Mouse (Mus musculus) yolk sac, embryonic 10.5 days (tissue): ENCODE results near the gene Mmachc.
"Not testable (repeated sequence)": the region's sequence is repeated elsewhere in the genome, so short reads cannot be mapped to it uniquely, and the experiment has no call there.

Source experiments
- DNase-seq: peaks from one replicate; pipeline ENCODE4 v3.0.0-alpha.2; 2017; ENCODE audit warnings: low spot score

Mmachc gene

DNA sequence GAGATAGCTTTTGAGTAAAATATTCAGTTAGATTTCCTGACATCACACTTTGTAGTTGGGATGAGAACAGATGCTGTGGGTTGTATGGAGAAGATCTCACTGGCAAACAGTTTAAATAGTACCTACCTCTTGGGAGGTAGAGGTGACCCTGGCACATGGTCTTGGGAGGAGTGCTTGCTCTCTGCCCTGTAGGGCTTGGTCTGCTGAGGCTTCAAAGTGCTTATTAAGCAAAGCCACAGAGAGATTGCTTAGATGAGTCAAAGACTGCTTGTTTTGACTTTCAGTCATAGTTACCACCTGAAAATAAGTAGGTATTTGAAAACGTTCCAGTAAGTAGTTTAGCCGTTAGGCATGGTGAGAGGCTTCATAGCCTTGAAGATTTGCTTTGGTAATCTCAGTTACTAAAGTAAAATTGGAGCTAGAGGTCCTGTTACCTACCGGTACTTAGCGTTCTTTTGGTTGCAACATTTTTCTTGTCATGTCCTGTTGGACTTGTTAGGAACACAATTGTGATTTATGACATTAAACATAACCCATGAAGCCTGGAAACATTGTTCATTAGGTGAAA is 18.8 kb downstream of the Mmachc start:
- DNase-seq, result no peak

DNA sequence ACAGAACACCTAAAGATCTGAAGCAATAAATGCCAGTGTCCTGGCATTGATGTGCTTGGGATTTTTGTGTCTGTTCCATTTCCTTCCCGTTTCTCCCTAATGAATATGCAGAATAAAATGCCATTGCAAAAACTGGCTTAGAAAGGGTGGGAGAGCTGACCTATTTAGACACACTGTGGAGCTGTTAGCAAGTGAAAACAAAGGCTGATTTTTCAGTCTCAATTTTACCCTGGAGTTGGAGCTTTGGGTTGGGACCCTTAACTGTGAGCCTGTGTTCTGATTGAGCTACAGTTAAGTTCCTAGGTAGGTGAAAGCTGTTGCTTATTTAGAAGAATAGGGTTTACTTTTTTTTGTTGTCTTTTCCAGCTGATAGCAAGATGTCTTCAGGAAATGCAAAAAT is 21.2 kb downstream of the Mmachc start:
- no peak for DNase-seq

DNA sequence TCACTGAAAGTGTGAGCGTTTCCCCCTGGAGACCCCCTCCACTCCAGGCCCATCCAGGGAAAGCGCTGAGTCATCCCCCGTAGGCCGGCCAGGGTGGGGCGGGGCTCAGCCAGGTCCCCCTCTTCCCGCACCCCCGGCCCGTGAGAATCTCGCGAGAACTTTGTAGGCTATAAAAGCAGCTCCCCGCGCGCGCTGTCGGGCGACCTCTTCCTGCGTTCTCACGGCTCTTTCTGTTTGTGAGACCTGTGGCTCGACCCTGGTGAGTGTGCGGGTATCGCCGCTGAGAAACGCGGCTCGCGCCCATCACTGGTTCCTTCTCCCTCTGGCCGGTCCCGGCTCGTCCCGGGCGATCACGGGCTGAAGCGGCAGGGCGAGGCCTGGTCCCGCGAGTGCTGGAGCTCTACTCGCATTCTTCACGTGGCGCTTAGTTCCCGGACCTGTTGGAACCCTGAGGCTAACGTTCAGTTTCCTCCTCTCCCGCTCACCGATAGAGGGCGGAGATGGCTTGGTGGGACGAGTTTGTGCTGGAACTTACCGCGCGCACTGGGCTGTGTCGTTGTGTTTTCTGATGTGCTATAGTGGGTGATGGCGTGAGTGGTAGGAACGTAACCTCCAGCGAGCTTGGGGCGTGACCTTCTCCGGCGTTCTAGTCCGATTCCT is 22.7 kb downstream of the Mmachc start, which contains the start of gene Prdx1:
Prdx1 (plus strand) TSS at position 143 of the 660 bp plus-strand sequence.
- DNase-seq, result peak; percentile 96

DNA sequence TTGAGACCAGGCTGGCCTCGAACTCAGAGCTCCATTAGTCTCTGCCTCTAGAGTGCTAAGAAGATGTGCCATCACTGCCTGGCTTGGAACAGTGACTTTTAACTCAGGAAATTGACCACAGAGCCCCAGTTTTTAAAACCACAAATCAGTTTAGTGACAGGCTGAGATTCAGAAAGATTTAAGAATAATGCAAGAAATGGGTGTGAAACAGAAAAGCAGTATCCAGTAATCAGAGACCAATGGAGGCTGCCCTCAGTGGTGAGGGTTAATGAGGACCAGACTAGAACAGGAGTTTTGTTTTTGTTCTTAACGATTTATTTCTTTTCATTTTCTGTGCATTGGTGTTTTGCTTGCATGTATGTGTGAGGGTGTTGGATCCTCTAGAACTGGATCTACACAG is 23.5 kb downstream of the Mmachc start:
- DNase-seq, result no peak

DNA sequence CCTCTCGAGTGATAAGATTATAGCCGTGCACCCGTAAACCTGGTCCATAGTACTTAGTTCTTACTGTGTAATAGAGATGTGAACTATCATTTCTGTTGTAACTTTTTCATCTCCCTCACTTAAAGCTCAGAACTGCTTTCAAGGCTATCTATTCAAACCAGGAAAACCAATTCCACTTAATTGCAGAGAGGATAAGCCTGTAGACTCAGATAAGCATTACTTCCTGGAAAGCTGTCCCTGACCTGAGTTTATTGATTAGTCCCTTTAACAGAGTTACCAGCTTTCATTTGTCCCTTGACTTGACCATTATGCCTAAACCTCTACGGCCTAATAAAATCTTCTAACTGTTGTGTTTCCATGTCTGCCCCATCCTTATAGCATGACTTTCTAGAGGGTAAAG is 24.2 kb downstream of the Mmachc start:
- DNase-seq, result no peak

DNA sequence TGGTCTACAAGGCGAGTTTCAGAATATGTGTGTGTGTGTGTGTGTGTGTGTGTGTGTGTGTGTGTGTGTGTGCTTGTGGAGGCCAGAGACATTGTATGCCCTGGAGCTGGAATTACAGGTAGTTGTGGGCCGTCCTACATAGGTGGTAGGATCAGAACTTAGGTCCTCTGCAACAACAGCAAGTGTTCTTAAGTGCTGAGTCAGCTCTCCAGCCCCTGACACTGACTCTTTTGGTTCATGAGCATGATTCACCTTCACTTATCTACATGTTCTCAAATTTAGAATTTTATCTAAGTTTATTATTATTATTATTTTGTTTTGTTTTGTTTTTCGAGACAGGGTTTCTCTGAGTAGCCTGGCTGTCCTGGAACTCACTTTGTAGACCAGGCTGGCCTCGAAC is 27.7 kb downstream of the Mmachc start:
- DNase-seq, result not testable (repeated sequence)

DNA sequence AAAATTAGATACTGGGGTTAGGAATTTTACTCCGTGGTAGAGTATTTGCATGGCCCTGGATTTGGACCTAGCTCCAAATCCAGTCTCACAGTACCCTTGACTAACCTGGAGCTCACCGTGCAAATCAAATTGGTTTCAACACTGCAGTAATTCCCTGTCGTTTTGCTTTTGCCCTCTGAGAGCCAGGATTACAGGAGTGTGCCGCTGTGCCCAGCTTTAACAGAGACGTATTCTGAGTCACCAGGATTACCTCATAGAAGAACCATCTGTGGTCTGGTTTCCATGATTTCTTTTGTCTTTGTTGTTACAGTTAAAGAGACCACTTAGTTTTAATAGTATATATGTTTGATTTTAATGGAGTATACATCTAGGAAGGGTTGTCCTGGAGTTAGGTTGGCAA is 29.1 kb downstream of the Mmachc start:
- no peak for DNase-seq

DNA sequence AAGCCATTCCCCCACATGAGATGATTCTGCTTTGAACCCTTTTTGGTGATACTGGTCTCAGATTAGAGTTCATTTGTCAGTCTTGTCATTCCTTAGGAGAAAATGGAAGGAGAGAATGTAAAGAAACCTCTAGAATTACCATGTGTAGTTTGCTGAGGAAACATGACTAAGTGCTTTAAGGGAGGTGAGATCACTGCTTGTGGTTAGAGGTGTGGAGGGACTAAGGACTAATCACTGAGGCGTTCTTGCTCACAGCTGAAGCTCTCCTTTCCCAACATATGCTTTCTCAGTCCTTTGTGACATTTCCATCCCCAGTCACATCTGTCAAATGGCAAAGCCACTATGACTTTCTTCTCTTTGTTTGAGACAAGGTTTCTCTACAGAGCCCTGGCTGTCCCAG is 30.4 kb downstream of the Mmachc start:
- no peak for DNase-seq

DNA sequence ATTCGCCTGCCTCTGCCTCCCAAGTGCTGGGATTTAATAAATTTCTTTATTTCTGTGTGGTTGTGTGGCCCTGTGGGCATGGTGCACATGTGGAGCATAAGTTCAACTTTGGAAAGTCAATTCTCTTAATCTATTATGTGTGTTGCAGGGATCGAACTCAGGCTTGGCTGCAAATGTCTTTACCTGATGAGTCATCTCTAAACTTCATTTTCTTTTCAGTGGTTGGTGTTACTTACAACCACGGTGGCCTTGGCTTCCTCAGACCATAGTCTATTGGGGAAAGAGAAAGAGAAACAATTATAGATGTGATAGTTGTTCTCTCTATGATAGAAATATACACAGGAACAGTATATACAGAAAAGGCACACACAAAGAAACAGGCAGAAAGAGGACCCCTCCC is 32.2 kb downstream of the Mmachc start:
- no peak for DNase-seq

DNA sequence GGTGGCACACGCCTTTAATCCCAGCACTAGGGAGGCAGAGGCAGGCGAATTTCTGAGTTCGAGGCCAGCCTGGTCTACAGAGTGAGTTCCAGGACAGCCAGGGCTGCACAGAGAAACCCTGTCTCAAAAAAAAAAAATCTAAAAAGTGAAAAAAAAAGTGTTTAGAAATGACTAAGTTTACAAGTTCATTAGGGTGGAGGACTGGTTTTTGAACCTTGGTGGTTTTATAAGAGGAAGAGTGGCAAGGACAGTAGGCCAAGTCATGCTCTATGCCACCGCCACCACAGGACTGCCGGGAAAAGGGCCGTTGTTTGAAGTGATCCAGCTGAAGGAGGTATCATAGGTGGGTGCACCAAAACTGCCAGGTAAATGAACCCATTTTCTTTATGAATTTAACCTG is 33.4 kb downstream of the Mmachc start:
- not testable (repeated sequence) for DNase-seq

DNA sequence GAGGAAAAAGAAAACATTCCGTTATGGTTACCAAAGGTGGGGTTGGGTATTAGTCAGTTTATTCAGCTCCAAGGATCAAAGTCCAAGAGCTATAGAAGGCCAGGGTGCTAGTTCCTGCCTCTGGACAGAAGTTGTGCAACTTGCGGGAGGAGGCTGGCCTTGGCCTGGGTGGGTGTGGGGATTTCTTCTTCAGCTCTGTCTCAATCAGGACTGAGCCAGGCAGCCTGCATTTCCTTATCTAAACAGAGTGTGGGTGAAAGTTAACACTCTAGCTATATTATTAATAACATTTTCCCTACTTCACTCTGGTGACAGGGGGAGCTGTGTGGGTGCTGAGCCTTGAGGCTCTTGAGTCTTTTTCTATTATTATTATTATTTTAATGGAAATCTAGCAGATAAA is 35.4 kb downstream of the Mmachc start:
- peak; percentile 90 for DNase-seq

DNA sequence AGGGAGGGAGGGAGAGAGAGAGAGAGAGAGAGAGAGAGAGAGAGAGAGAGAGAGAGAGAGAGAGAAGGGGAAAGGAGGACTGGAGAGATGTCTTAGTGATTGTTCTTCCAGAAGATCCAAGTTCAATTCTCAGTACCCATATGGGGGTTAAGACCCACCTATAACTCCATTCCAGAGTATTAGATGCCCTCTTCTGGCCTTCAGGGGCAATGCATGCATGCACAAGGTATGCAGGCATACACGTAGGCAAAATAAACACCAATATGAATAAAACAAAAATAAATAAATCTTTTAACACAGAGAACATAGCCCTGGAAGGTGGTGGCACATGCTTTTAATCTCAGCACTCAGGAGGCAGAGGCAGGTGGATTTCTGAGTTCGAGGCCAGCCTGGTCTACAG is 38.9 kb downstream of the Mmachc start:
- no peak for DNase-seq

DNA sequence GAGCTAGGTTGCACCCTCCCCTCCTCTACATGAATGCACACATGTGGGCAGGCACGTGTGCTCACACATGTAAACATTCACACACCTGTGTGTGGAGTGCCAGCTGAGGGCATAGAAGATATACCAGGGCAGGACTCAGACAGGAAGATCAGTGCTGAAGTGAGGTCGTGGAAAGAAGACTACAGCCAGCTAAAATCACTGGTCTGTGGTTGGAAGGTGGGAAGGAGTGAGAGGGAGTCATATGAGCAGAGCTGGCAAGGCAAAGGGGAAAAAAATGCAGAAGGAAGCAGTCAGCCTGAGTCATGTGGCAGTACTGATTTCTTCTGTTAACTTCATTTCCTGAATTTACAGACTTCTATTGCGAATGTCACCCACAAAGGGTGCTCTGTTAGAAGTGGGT is 40.1 kb downstream of the Mmachc start:
- no peak for DNase-seq

DNA sequence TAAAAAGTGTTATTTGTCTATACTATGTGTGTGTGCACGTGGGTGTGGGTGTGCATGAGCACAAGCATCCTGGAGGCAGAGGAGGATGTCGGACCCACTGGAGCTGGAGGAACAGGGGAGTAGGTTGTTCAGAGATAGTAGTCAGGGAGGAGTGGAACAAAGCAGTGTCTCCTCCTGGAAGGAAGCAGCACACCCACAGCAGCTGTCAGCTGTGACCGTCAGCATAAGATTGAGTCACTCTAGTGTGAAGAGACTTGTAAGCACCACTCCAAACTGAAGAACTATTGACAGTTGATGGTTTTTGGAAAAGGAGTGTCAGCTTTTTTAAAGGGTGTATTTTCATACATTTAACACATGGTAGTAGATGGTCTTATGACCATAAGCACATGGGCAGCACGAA is 41.6 kb downstream of the Mmachc start:
- DNase-seq, result no peak

DNA sequence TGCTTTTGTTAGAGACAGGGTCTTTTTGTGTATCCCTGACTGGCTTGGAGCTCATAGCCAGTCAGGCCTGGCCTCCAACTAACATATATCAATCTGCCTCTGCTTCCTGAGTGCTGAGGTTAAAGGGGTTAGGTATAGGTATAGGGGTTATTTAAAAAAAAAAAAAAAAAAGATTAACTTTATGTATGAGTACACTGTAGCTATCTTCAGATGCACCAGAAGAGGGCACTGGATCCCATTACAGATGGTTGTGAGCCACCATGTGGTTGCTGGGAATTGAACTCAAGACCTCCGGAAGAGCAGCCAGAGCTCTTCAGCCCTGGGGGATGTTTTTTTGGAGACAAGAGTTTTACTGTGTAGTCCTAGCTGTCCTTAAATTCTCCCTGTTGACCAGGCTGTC is 46.2 kb downstream of the Mmachc start:
- no peak for DNase-seq

DNA sequence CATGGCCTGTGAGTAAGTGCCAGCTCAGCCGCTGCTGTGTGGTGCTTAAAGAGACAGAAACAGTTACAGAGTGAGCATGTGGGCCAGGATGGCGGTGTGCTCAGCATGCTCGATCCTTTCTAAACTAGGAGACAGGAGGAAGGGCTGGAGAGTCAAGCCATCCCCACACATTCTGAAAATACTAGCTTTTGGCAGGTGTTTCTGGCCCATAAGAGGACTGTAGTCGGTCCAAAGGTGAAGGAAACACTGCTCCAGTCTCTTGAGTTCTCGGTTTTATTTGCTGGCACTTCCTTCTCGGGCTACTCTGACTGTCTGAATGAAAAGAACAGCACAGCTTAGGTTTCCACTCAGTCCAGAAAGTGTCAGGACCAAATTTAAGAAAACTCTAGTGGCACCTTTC is 47.4 kb downstream of the Mmachc start:
- no peak for DNase-seq

DNA sequence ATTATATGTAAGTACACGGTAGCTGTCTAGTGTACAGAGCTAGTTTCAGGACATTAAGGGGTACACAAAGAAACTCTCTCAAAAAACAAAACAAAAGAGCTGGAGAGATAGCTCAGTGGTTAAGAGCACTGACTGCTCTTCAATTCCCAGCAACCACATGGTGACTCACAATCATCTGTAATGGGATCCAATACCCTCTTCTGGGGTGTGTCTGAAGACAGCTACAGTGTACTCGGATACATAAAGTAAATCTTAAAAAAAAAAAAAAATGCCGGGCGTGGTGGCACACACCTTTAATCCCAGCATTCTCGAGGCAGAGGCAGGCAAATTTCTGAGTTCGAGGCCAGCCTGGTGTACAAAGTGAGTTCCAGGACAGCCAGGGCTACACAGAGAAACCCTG is 48.3 kb downstream of the Mmachc start:
- DNase-seq, result not testable (repeated sequence)

DNA sequence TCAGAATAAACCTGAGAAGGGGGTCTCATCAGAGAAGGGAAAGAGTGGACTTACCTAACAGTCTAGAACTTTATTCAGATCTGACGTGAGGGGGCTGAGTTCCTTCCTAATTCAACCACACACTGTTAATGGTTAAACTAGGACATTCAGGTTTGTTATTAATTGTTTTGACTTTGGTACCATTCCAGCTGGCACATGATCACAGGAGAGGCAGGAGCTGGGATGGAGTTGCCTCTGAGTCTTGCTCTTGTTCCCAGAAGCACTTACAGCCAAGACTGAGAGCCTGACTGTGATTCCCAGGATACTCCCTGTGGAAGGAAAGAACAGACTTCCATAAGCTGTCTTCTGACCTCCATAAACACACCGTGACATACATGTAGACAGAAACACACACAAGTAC is 48.7 kb downstream of the Mmachc start:
- no peak for DNase-seq

DNA sequence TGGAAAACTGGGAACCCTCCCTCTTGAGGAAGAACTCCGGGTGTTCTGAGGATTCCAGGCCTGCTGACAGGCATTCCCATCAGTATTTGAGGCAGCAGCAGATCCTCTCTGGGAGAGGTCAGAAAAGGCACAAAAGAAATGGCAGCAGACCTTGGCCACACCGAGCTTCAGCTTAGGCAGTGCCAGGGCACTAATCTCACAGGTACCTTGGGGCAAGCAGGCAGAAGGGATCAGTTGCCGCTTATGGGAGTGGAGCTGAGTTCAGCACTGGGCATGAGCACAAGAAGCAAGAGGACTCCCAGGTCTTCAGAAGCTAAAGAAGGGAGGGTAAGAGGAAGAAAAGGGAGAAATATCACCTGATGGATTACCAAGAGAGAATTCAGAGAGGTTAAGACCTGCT is 50.2 kb downstream of the Mmachc start:
- no peak for DNase-seq

DNA sequence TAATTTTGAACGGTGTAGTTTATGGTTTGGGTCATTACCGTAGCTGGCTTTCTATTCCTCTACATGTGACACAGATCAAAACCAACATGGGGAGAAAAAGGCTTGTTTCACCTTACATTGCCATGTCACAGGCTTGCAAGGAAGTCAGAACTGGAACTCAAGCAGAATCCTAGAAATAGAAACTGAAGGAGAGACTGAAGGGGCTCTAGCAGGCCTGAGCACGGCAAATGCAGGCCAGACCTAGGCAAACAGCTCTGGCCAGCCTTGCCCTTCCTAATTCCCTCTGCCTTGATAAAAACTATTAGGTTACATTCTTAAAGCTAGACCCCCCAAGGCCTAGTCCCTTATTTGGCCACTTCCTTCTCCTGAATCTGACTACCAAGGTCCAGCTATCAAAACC is 52.5 kb downstream of the Mmachc start:
- no peak for DNase-seq

DNA sequence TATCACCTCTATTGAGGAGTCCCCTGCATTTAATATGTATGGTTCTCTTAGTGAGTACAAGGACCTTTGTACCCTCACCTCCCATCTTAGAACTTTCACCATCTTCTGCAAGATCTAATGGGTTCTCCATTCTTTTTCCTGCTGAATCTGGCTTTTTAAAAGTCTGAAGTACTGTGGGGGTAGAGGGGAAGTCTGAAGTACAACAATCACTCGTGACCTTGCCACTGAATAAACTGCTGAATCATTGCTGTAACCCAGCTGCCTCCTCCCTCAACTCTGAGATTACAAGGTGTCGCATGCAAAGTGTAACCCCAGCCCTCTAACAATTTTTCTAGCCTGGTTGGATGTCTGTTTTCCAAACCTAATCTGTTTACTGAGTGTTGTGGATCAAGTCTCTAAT is 53.1 kb downstream of the Mmachc start:
- peak; percentile 68 for DNase-seq

DNA sequence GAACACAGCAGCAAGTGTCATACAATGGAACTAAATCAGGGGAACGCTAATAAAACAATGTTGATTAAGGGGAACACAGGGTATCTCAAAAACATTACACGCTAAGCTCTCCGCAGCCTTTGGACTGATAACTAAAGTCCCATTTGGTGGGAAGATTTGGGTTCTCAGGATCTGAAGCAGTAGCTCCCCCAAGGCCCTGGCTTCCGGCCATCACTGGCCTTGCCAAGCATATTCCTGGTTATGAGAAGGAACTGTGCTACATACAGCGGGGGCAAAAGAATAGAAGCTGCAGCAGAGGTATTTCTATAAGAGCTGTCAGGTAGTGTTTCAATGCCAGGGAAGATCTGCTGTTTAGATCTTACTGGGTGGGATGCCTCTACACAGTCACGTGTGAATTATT is 55.0 kb downstream of the Mmachc start:
- DNase-seq, result no peak
